Mouse (Mus musculus): ENCODE measurements around the gene Pyy. TPM values are rescaled to one million over a fixed set of nuclear protein-coding genes. Genes with fewer than 3 reads are reported as not detected.

Gene Pyy
- not detected for total RNA-seq (2018; cell fraction: chromatin; rRNA removed)
- total RNA-seq (2018; cell fraction: cytosol; rRNA removed): not detected
- not detected for total RNA-seq (2018; cell fraction: nucleus; rRNA removed)
- not detected in 3 replicates for polyA plus RNA-seq (2018)

GRCm38 (mm10) chr11:102107732-102108131, at the start of gene Pyy:
Pyy (minus strand) TSS chr11:102107832.
- no peak within 1 kb of the TSS for H3K27ac ChIP-seq
- 13% methylated on average over 9 of the region's 9 CpGs for WGBS (ENCODE audit: missing documents)
- no peaks in the 10 kb centered on the region for H3K36me3 ChIP-seq (ENCODE audit: inconsistent target)
- no peaks in the 10 kb centered on the region for H3K79me2 ChIP-seq (ENCODE audit: inconsistent target)
- no peak within 1 kb of the TSS for H3K4me3 ChIP-seq (ENCODE audit: inconsistent target)

GRCm38 (mm10) chr11:102156786-102157089, 49.1 kb upstream of the Pyy start:
- 0% methylated on average over 1 of the region's 1 CpGs for WGBS (ENCODE audit: missing documents)
- Histone ChIP-seq H3K27ac (no peak overlapping the region), H3K79me2 (ENCODE audit: inconsistent target) (no peaks in the 10 kb centered on the region), H3K36me3 (ENCODE audit: inconsistent target) (peaks cover 11% of the 10 kb centered on the region; the same call in 1 of the 2 replicates), H3K4me3 (ENCODE audit: inconsistent target) (peak overlapping the region; percentile 75)

- Histone ChIP-seq H3K36me3 (ENCODE audit: inconsistent target) (peaks cover 11% of the 10 kb centered on the region; the same call in 1 of the 2 replicates), H3K27ac (no peak within 1 kb of the TSS)
- under 1% methylated on average over 37 of the region's 37 CpGs for WGBS (ENCODE audit: missing documents)
These were observed 48.6 kb upstream of the Pyy start, which contains the start of gene Tmem101 for GRCm38 (mm10) chr11:102156039-102156785. Tmem101 (minus strand) TSS chr11:102156404.

GRCm38 (mm10) chr11:102147213-102147989, 39.8 kb upstream of the Pyy start:
- H3K27ac ChIP-seq: no peak overlapping the region
- no peaks in the 10 kb centered on the region for H3K79me2 ChIP-seq (ENCODE audit: inconsistent target)
- no peak overlapping the region for H3K4me3 ChIP-seq (ENCODE audit: inconsistent target)
- 17% methylated on average over 34 of the region's 34 CpGs for WGBS (ENCODE audit: missing documents)
- H3K36me3 ChIP-seq (ENCODE audit: inconsistent target): no peaks in the 10 kb centered on the region; the same call in 1 of the 2 replicates

More at GRCm38 (mm10) chr11:102156039-102156785, 48.6 kb upstream of the Pyy start, which contains the start of gene Tmem101:
- peak within 1 kb of the TSS; percentile 75 for H3K4me3 ChIP-seq (ENCODE audit: inconsistent target)
- no peaks in the 10 kb centered on the region for H3K79me2 ChIP-seq (ENCODE audit: inconsistent target)

GRCm38 (mm10) chr11:102146531-102146930, 38.9 kb upstream of the Pyy start:
- H3K4me3 ChIP-seq (ENCODE audit: inconsistent target): no peak overlapping the region
- H3K27ac ChIP-seq: no peak overlapping the region
- no peaks in the 10 kb centered on the region for H3K36me3 ChIP-seq (ENCODE audit: inconsistent target)
- 12% methylated on average over 16 of the region's 17 CpGs for WGBS (ENCODE audit: missing documents)
- no peaks in the 10 kb centered on the region for H3K79me2 ChIP-seq (ENCODE audit: inconsistent target)

GRCm38 (mm10) chr11:102146005-102146404, 38.4 kb upstream of the Pyy start:
- no peak overlapping the region for H3K4me3 ChIP-seq (ENCODE audit: inconsistent target)
- no peaks in the 10 kb centered on the region for H3K79me2 ChIP-seq (ENCODE audit: inconsistent target)
- 7% methylated on average over 16 of the region's 16 CpGs for WGBS (ENCODE audit: missing documents)
- H3K36me3 ChIP-seq (ENCODE audit: inconsistent target): no peaks in the 10 kb centered on the region
- H3K27ac ChIP-seq: no peak overlapping the region

GRCm38 (mm10) chr11:102145471-102146001, 37.9 kb upstream of the Pyy start, which contains the start of gene Nags:
Nags (plus strand) TSS chr11:102145513.
- H3K79me2 ChIP-seq (ENCODE audit: inconsistent target): no peaks in the 10 kb centered on the region
- no peak within 1 kb of the TSS for H3K4me3 ChIP-seq (ENCODE audit: inconsistent target)
- 3% methylated on average over 50 of the region's 50 CpGs for WGBS (ENCODE audit: missing documents)
- no peak within 1 kb of the TSS for H3K27ac ChIP-seq
- no peaks in the 10 kb centered on the region for H3K36me3 ChIP-seq (ENCODE audit: inconsistent target)

- H3K79me2 ChIP-seq (ENCODE audit: inconsistent target): no peaks in the 10 kb centered on the region
- 29% methylated on average over 13 of the region's 13 CpGs for WGBS (ENCODE audit: missing documents)
- H3K4me3 ChIP-seq (ENCODE audit: inconsistent target): no peak overlapping the region
- no peak overlapping the region for H3K27ac ChIP-seq
- H3K36me3 ChIP-seq (ENCODE audit: inconsistent target): no peaks in the 10 kb centered on the region
These were observed 37.4 kb upstream of the Pyy start for GRCm38 (mm10) chr11:102144957-102145470.

- 80% methylated on average over 7 of the region's 7 CpGs for WGBS (ENCODE audit: missing documents)
- H3K79me2 ChIP-seq (ENCODE audit: inconsistent target): no peaks in the 10 kb centered on the region
- H3K4me3 ChIP-seq (ENCODE audit: inconsistent target): no peak overlapping the region
- H3K27ac ChIP-seq: no peak overlapping the region
- no peaks in the 10 kb centered on the region for H3K36me3 ChIP-seq (ENCODE audit: inconsistent target)
These were observed 34.7 kb upstream of the Pyy start for GRCm38 (mm10) chr11:102142355-102142754.

- H3K36me3 ChIP-seq (ENCODE audit: inconsistent target): no peaks in the 10 kb centered on the region
- no peak overlapping the region for H3K4me3 ChIP-seq (ENCODE audit: inconsistent target)
- H3K79me2 ChIP-seq (ENCODE audit: inconsistent target): no peaks in the 10 kb centered on the region
- H3K27ac ChIP-seq: no peak overlapping the region
- WGBS (ENCODE audit: missing documents): 0% methylated on average over 5 of the region's 5 CpGs
These were observed 32.9 kb upstream of the Pyy start for GRCm38 (mm10) chr11:102140508-102140907.

- H3K4me3 ChIP-seq (ENCODE audit: inconsistent target): no peak overlapping the region
- WGBS (ENCODE audit: missing documents): 2% methylated on average over 18 of the region's 18 CpGs
- no peaks in the 10 kb centered on the region for H3K36me3 ChIP-seq (ENCODE audit: inconsistent target)
- no peaks in the 10 kb centered on the region for H3K79me2 ChIP-seq (ENCODE audit: inconsistent target)
- no peak overlapping the region for H3K27ac ChIP-seq
These were observed 30.8 kb upstream of the Pyy start for GRCm38 (mm10) chr11:102138447-102138740.

- Histone ChIP-seq H3K36me3 (ENCODE audit: inconsistent target) (no peaks in the 10 kb centered on the region), H3K27ac (no peak overlapping the region), H3K4me3 (ENCODE audit: inconsistent target) (no peak overlapping the region), H3K79me2 (ENCODE audit: inconsistent target) (no peaks in the 10 kb centered on the region)
- WGBS (ENCODE audit: missing documents): 22% methylated on average over 13 of the region's 13 CpGs
These were observed 30.2 kb upstream of the Pyy start for GRCm38 (mm10) chr11:102137625-102138446.

GRCm38 (mm10) chr11:102134516-102134915, 26.9 kb upstream of the Pyy start:
- WGBS (ENCODE audit: missing documents): 62% methylated on average over 4 of the region's 4 CpGs

GRCm38 (mm10) chr11:102117386-102117785, 9.8 kb upstream of the Pyy start:
- Histone ChIP-seq H3K36me3 (ENCODE audit: inconsistent target) (no peaks in the 10 kb centered on the region), H3K79me2 (ENCODE audit: inconsistent target) (no peaks in the 10 kb centered on the region), H3K4me3 (ENCODE audit: inconsistent target) (no peak overlapping the region), H3K27ac (no peak overlapping the region)
- 86% methylated on average over 6 of the region's 6 CpGs for whole genome bisulfite sequencing (ENCODE audit: missing documents)

More at GRCm38 (mm10) chr11:102134516-102134915, 26.9 kb upstream of the Pyy start:
- Histone ChIP-seq H3K4me3 (ENCODE audit: inconsistent target) (no peak overlapping the region), H3K27ac (no peak overlapping the region), H3K36me3 (ENCODE audit: inconsistent target) (no peaks in the 10 kb centered on the region), H3K79me2 (ENCODE audit: inconsistent target) (no peaks in the 10 kb centered on the region)

All from macrophage (primary cell).